Mouse (Mus musculus): ENCODE measurements at regions not wholly inside any gene's neighbourhood (a gene's known extent, or its start where the extent isn't known, plus 50 kb on each side); places are given as distances from the start of the nearest gene placed in this dataset.

DNA sequence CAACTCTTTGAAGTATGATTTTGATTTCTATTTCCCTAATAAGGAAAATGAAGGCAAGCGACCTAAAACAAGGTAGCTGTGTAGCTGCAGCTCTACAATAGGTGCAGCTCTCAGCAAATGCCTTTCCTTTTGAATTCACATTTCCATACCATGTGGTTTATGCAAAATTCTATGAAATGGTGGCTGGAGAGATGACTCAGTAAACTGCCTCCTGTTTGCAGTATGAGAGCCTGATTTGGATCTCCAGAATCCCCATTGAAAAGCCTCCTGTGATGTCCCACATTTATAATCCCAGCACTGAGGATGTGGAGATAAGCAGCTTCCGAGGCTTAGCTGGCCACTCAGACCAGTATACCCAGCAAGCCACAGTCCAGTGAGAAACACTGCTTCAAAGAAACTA lies 59.6 kb downstream of the Npy1r start:
- H3K4me3 ChIP-seq (replicated peaks in 1 of 3; ENCODE audit: low read depth in 2 of 3, low read length in 2 of 3, poor library complexity in 1 of 3), result no peak overlapping the region
- H3K4me2 ChIP-seq (ENCODE audit: insufficient read depth, low read depth, poor library complexity, severe bottlenecking), result no peak overlapping the region
- peak; percentile 25 for DNase-seq (ENCODE audit: extremely low read depth)
- no peak overlapping the region for H3K27ac ChIP-seq (ENCODE audit: insufficient read depth, low read depth)
- in situ Hi-C loops (cut with MboI; ENCODE audit: low pct_ligation_motif_present, low pct_unique_long_range_greater_than_20kb, low sequenced_read_pairs) (no loop called here), dilution Hi-C loops (cut with MboI; ENCODE audit: extremely low pct_ligation_motif_present, extremely low pct_unique_long_range_greater_than_20kb, low sequenced_read_pairs) (no loop called here)
- H3K79me2 ChIP-seq (replicated peaks; ENCODE audit: control insufficient read depth, extremely low read depth, insufficient read depth, poor library complexity, severe bottlenecking), result no peaks in the 10 kb centered on the region
- no peak overlapping the region for H3K9ac ChIP-seq (ENCODE audit: insufficient read depth, low read depth)
- no peak for TF ChIP-seq USF2 (conservative IDR thresholded peaks at IDR 0.05; ENCODE audit: low read depth, low read length)
- no peak for TF ChIP-seq POLR2A (IDR thresholded peaks at IDR 0.05; ENCODE audit: low read depth, low read length)
- H3K4me1 ChIP-seq (ENCODE audit: control insufficient read depth in 1 of 2, insufficient read depth in 2 of 2), result peaks cover 0 to 15% of the 10 kb centered on the region in 2 experiments; a peak in 2 of 4 replicates
- no peaks in the 10 kb centered on the region for H3K36me3 ChIP-seq (replicated peaks in 1 of 2; ENCODE audit: control insufficient read depth in 1 of 2, insufficient read depth in 1 of 2, low read length in 1 of 2)
- no peaks in the 10 kb centered on the region for H3K27me3 ChIP-seq (replicated peaks)
- no peaks in the 10 kb centered on the region for H3K9me3 ChIP-seq (replicated peaks; ENCODE audit: low read length)

DNA sequence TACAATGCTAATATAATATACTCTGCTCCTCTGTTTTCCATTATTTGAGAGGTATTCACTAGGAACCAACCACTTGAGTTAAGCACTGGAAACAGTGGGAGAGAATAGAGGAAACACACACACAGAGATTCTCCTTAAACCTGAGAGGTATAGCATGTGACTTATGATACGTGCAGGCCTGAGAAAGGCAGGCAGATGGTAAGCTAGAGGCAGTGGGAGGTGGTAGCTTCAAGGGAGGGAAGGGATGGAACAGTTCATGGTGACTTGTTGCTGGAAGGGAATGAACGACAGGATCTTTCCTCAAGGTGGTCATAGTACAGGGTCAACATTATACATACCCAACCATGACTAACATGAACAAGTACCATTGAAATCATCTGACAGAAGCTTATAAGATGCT lies 60.8 kb downstream of the Npy1r start:
- no peak overlapping the region for H3K9ac ChIP-seq (ENCODE audit: insufficient read depth, low read depth)
- no peak for DNase-seq (ENCODE audit: extremely low read depth)
- in situ Hi-C loops (cut with MboI; ENCODE audit: low pct_ligation_motif_present, low pct_unique_long_range_greater_than_20kb, low sequenced_read_pairs), result no loop called here
- TF ChIP-seq EP300 (IDR thresholded peaks at IDR 0.05; ENCODE audit: low read length) (no peak), RCOR1 (conservative IDR thresholded peaks at IDR 0.05; ENCODE audit: low read depth, low read length) (no peak), MAZ (IDR thresholded peaks at IDR 0.05; ENCODE audit: low read depth, low read length) (no peak)
- H3K4me1 ChIP-seq (ENCODE audit: control insufficient read depth in 1 of 2, insufficient read depth in 2 of 2), result peaks cover 0 to 15% of the 10 kb centered on the region in 2 experiments; a peak in 2 of 4 replicates
- no peaks in the 10 kb centered on the region for H3K36me3 ChIP-seq (replicated peaks in 1 of 2; ENCODE audit: control insufficient read depth in 1 of 2, insufficient read depth in 1 of 2, low read length in 1 of 2)
- no peaks in the 10 kb centered on the region for H3K27me3 ChIP-seq (replicated peaks)
- H3K79me2 ChIP-seq (replicated peaks; ENCODE audit: control insufficient read depth, extremely low read depth, insufficient read depth, poor library complexity, severe bottlenecking), result no peaks in the 10 kb centered on the region
- no peak overlapping the region for H3K4me3 ChIP-seq (replicated peaks in 1 of 3; ENCODE audit: low read depth in 2 of 3, low read length in 2 of 3, poor library complexity in 1 of 3)
- H3K27ac ChIP-seq (ENCODE audit: insufficient read depth, low read depth), result no peak overlapping the region
- dilution Hi-C loops (cut with MboI; ENCODE audit: extremely low pct_ligation_motif_present, extremely low pct_unique_long_range_greater_than_20kb, low sequenced_read_pairs), result no loop called here
- H3K9me3 ChIP-seq (replicated peaks; ENCODE audit: low read length), result no peaks in the 10 kb centered on the region
- no peak overlapping the region for H3K4me2 ChIP-seq (ENCODE audit: insufficient read depth, low read depth, poor library complexity, severe bottlenecking)

DNA sequence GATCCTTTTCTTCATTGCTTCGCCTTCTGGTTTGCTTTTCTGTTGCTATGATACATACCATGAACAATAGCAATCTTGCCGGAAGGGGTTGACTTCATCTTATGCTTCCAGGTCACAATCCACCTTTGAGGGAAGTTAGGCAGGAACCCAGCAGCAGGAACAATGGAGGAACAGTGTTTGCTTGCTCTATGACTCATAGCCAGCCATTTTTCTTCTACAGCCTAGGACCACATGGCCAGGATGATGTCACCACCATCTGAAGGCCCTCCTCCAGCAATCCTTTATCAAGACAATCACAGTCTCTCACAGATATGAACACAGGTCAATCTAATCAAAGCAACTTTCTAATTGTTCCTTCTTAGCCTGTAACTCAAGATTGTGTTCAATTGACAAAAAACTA lies 61.5 kb downstream of the Npy1r start:
- TF ChIP-seq USF1 (IDR thresholded peaks at IDR 0.05; ENCODE audit: low read depth, low read length) (no peak), POLR2A (IDR thresholded peaks at IDR 0.05; ENCODE audit: low read depth, low read length) (no peak), E2F4 (IDR thresholded peaks at IDR 0.05; ENCODE audit: insufficient replicate concordance, low read depth, low read length) (no peak), CHD1 (IDR thresholded peaks at IDR 0.05; ENCODE audit: low read depth, low read length) (no peak), TCF12 (IDR thresholded peaks at IDR 0.05; ENCODE audit: low read depth, low read length) (no peak), EP300 (IDR thresholded peaks at IDR 0.05; ENCODE audit: low read length) (no peak)
- no peak overlapping the region for H3K27ac ChIP-seq (ENCODE audit: insufficient read depth, low read depth)
- H3K79me2 ChIP-seq (replicated peaks; ENCODE audit: control insufficient read depth, extremely low read depth, insufficient read depth, poor library complexity, severe bottlenecking), result no peaks in the 10 kb centered on the region
- peaks cover 0 to 15% of the 10 kb centered on the region in 2 experiments; a peak in 2 of 4 replicates for H3K4me1 ChIP-seq (ENCODE audit: control insufficient read depth in 1 of 2, insufficient read depth in 2 of 2)
- H3K4me2 ChIP-seq (ENCODE audit: insufficient read depth, low read depth, poor library complexity, severe bottlenecking), result no peak overlapping the region
- H3K9me3 ChIP-seq (replicated peaks; ENCODE audit: low read length), result no peaks in the 10 kb centered on the region
- H3K36me3 ChIP-seq (replicated peaks in 1 of 2; ENCODE audit: control insufficient read depth in 1 of 2, insufficient read depth in 1 of 2, low read length in 1 of 2), result no peaks in the 10 kb centered on the region
- DNase-seq (ENCODE audit: extremely low read depth), result no peak
- H3K9ac ChIP-seq (ENCODE audit: insufficient read depth, low read depth), result no peak overlapping the region
- dilution Hi-C loops (cut with MboI; ENCODE audit: extremely low pct_ligation_motif_present, extremely low pct_unique_long_range_greater_than_20kb, low sequenced_read_pairs) (no loop called here), in situ Hi-C loops (cut with MboI; ENCODE audit: low pct_ligation_motif_present, low pct_unique_long_range_greater_than_20kb, low sequenced_read_pairs) (no loop called here)
- no peaks in the 10 kb centered on the region for H3K27me3 ChIP-seq (replicated peaks)
- no peak overlapping the region for H3K4me3 ChIP-seq (replicated peaks in 1 of 3; ENCODE audit: low read depth in 2 of 3, low read length in 2 of 3, poor library complexity in 1 of 3)
